Mouse (Mus musculus) intestine, embryonic 15.5 days (tissue): ENCODE data around the gene Mpl. TPM values are rescaled to one million over a fixed set of nuclear protein-coding genes. Genes with fewer than 3 reads are reported as not detected.

Source experiments
- ATAC-seq: fragments of 200-750 bp; cut with Nextera tagmentation; 2 replicates; pipeline ENCODE4 v1.8.0; 2017; ENCODE audit warnings: moderate TSS enrichment, moderate library complexity
- H3K27ac ChIP-seq: fragments of 300-500 bp; sonication (generic); 2 replicates; pipeline ENCODE4 v1.5.1; 2015; ENCODE audit warnings: mild to moderate bottlenecking, inconsistent platforms
- H3K27me3 ChIP-seq: fragments of 300-500 bp; sonication (generic); replicated peaks from 2 replicates; pipeline ENCODE4 v1.6.1; 2015; ENCODE audit warnings: inconsistent platforms
- H3K36me3 ChIP-seq: fragments of 300-500 bp; sonication (generic); 2 replicates; pipeline ENCODE4 v1.6.1; 2015; ENCODE audit warnings: inconsistent platforms
- H3K4me1 ChIP-seq: fragments of 300-500 bp; sonication (generic); replicated peaks from 2 replicates; pipeline ENCODE4 v1.6.1; 2015; ENCODE audit warnings: inconsistent platforms
- H3K4me2 ChIP-seq: fragments of 300-500 bp; sonication (generic); replicated peaks from 2 replicates; pipeline ENCODE4 v1.6.1; 2015; ENCODE audit warnings: mild to moderate bottlenecking, inconsistent platforms
- H3K4me3 ChIP-seq: fragments of 300-500 bp; sonication (generic); replicated peaks from 2 replicates; pipeline ENCODE4 v1.5.1; 2015; ENCODE audit warnings: inconsistent platforms
- H3K9ac ChIP-seq: fragments of 300-500 bp; sonication (generic); 2 replicates; pipeline ENCODE4 v1.6.1; 2015; ENCODE audit warnings: inconsistent platforms
- H3K9me3 ChIP-seq: fragments of 300-500 bp; sonication (generic); 2 replicates; pipeline ENCODE4 v1.6.1; 2016; ENCODE audit warnings: inconsistent platforms
- WGBS: fragments of 180-500 bp; shearing (Covaris S2); methylation state at CpG from one replicate; pipeline ENCODE4 v1.1.7; 2015; 5-methylcytosine and 5-hydroxymethylcytosine counted together
- polyA plus RNA-seq: library from polyadenylated mRNA; unstranded; fragments of >200 nt; fragmentation: Nextera tagmentation; extraction: Ambion mirVana; gene quantifications from 2 replicates; pipeline ENCODE4 v1.2.1, GENCODE M21; 2015

Mpl gene
- polyA plus RNA-seq: 0.30 and 0.31 TPM in 2 replicates

GRCm38 (mm10) chr4:118457345-118457975 is at the start of gene Mpl:
Gene Mpl (minus strand): TSS chr4:118457513.
- 69% methylated on average over 9 of the region's 9 CpGs for WGBS
- Histone ChIP-seq H3K27me3 (no peaks in the 10 kb centered on the region), H3K4me3 (no peak within 1 kb of the TSS), H3K4me1 (no peaks in the 10 kb centered on the region), H3K27ac (no peak within 1 kb of the TSS), H3K9me3 (no peaks in the 10 kb centered on the region), H3K4me2 (no peak within 1 kb of the TSS), H3K9ac (no peak within 1 kb of the TSS), H3K36me3 (no peaks in the 10 kb centered on the region)
- no peak for ATAC-seq

GRCm38 (mm10) chr4:118505551-118505950 is 48.2 kb upstream of the Mpl start:
- Histone ChIP-seq H3K4me3 (no peak overlapping the region), H3K27ac (no peak overlapping the region), H3K27me3 (no peaks in the 10 kb centered on the region), H3K4me1 (0 out of 2 replicates have a peak, but pooled peaks cover 3% of the 10 kb centered on the region), H3K36me3 (no peaks in the 10 kb centered on the region), H3K9me3 (no peaks in the 10 kb centered on the region), H3K9ac (no peak overlapping the region), H3K4me2 (no peak overlapping the region)
- 24% methylated on average over 3 of the region's 3 CpGs for WGBS
- no peak for ATAC-seq

- no peaks in the 10 kb centered on the region for H3K36me3 ChIP-seq
- H3K27ac ChIP-seq: no peak overlapping the region
- H3K9ac ChIP-seq: no peak overlapping the region
- no peak overlapping the region for H3K4me3 ChIP-seq
- no peak overlapping the region for H3K4me2 ChIP-seq
- no peaks in the 10 kb centered on the region for H3K4me1 ChIP-seq
- 68% methylated on average over 9 of the region's 9 CpGs for WGBS
- ATAC-seq: no peak
- H3K27me3 ChIP-seq: no peaks in the 10 kb centered on the region
- no peaks in the 10 kb centered on the region for H3K9me3 ChIP-seq
These were observed 43.5 kb upstream of the Mpl start for GRCm38 (mm10) chr4:118500792-118501191.

- Histone ChIP-seq H3K4me3 (no peak overlapping the region), H3K9me3 (no peaks in the 10 kb centered on the region), H3K36me3 (no peaks in the 10 kb centered on the region), H3K9ac (no peak overlapping the region), H3K27ac (no peak overlapping the region), H3K4me2 (no peak overlapping the region), H3K4me1 (no peaks in the 10 kb centered on the region), H3K27me3 (no peaks in the 10 kb centered on the region)
- ATAC-seq: no peak
- 43% methylated on average over 6 of the region's 6 CpGs for WGBS
These were observed 42.9 kb upstream of the Mpl start for GRCm38 (mm10) chr4:118500171-118500724.

GRCm38 (mm10) chr4:118490461-118490860 is 33.1 kb upstream of the Mpl start:
- Histone ChIP-seq H3K27ac (no peak overlapping the region), H3K4me3 (no peak overlapping the region), H3K36me3 (no peaks in the 10 kb centered on the region), H3K27me3 (no peaks in the 10 kb centered on the region), H3K9ac (no peak overlapping the region), H3K4me2 (no peak overlapping the region), H3K9me3 (no peaks in the 10 kb centered on the region), H3K4me1 (no peaks in the 10 kb centered on the region)
- no peak for ATAC-seq
- 80% methylated on average over 10 of the region's 10 CpGs for WGBS

- Histone ChIP-seq H3K4me3 (no peak within 1 kb of the TSS), H3K27me3 (no peaks in the 10 kb centered on the region), H3K9ac (no peak within 1 kb of the TSS), H3K36me3 (no peaks in the 10 kb centered on the region), H3K27ac (peak within 1 kb of the TSS; percentile 9; the same call in 1 of the 2 replicates), H3K9me3 (no peaks in the 10 kb centered on the region), H3K4me1 (no peaks in the 10 kb centered on the region), H3K4me2 (0 out of 2 replicates have a peak within 1 kb of the TSS, but pooled peaks have one; percentile 0)
- ATAC-seq: peak; percentile 41
- WGBS: 76% methylated on average over 8 of the region's 8 CpGs
These were observed 32.4 kb upstream of the Mpl start, which contains the start of gene Tie1 for GRCm38 (mm10) chr4:118489717-118490132. Gene Tie1 (minus strand): TSS chr4:118490061.

- ATAC-seq: no peak
- WGBS: 60% methylated on average over 15 of the region's 15 CpGs
- H3K27ac ChIP-seq: no peak overlapping the region
- no peak overlapping the region for H3K4me2 ChIP-seq
- H3K27me3 ChIP-seq: no peaks in the 10 kb centered on the region
- no peaks in the 10 kb centered on the region for H3K36me3 ChIP-seq
- no peaks in the 10 kb centered on the region for H3K9me3 ChIP-seq
- no peak overlapping the region for H3K9ac ChIP-seq
- H3K4me3 ChIP-seq: no peak overlapping the region
- no peaks in the 10 kb centered on the region for H3K4me1 ChIP-seq
These were observed 19.6 kb upstream of the Mpl start for GRCm38 (mm10) chr4:118476773-118477530.

GRCm38 (mm10) chr4:118472687-118473086 is 15.4 kb upstream of the Mpl start:
- 83% methylated on average over 11 of the region's 11 CpGs for WGBS
- H3K27ac ChIP-seq: no peak overlapping the region
- peak; percentile 85 for ATAC-seq

GRCm38 (mm10) chr4:118471281-118471680 is 14.0 kb upstream of the Mpl start:
- Histone ChIP-seq H3K4me1 (no peaks in the 10 kb centered on the region), H3K27ac (no peak overlapping the region), H3K4me3 (no peak overlapping the region), H3K9me3 (no peaks in the 10 kb centered on the region), H3K27me3 (no peaks in the 10 kb centered on the region), H3K9ac (no peak overlapping the region), H3K36me3 (no peaks in the 10 kb centered on the region), H3K4me2 (no peak overlapping the region)
- no peak for ATAC-seq
- 79% methylated on average over 6 of the region's 6 CpGs for WGBS

More at GRCm38 (mm10) chr4:118472687-118473086, 15.4 kb upstream of the Mpl start:
- Histone ChIP-seq H3K27me3 (no peaks in the 10 kb centered on the region), H3K36me3 (no peaks in the 10 kb centered on the region), H3K4me3 (no peak overlapping the region), H3K4me1 (no peaks in the 10 kb centered on the region), H3K4me2 (no peak overlapping the region), H3K9ac (no peak overlapping the region), H3K9me3 (no peaks in the 10 kb centered on the region)

GRCm38 (mm10) chr4:118465697-118466163 is 8.4 kb upstream of the Mpl start:
- Histone ChIP-seq H3K4me1 (0 out of 2 replicates have a peak, but pooled peaks cover 3% of the 10 kb centered on the region), H3K27me3 (no peaks in the 10 kb centered on the region), H3K27ac (no peak overlapping the region), H3K36me3 (no peaks in the 10 kb centered on the region), H3K9me3 (no peaks in the 10 kb centered on the region), H3K4me3 (no peak overlapping the region), H3K9ac (no peak overlapping the region), H3K4me2 (no peak overlapping the region; the same call in 1 of the 2 replicates)
- peak; percentile 61 for ATAC-seq
- 26% methylated on average over 11 of the region's 11 CpGs for WGBS

- Histone ChIP-seq H3K9ac (no peak overlapping the region), H3K4me1 (0 out of 2 replicates have a peak, but pooled peaks cover 3% of the 10 kb centered on the region), H3K4me3 (no peak overlapping the region), H3K27ac (no peak overlapping the region), H3K9me3 (no peaks in the 10 kb centered on the region), H3K36me3 (no peaks in the 10 kb centered on the region), H3K4me2 (no peak overlapping the region), H3K27me3 (no peaks in the 10 kb centered on the region)
- WGBS: 92% methylated on average over 3 of the region's 3 CpGs
- ATAC-seq: no peak
These were observed 7.6 kb upstream of the Mpl start for GRCm38 (mm10) chr4:118464956-118465355.

- Histone ChIP-seq H3K4me3 (peak overlapping the region; percentile 40), H3K9ac (peak overlapping the region; percentile 46; the same call in 1 of the 2 replicates), H3K27ac (no peak overlapping the region), H3K27me3 (no peaks in the 10 kb centered on the region), H3K4me1 (peaks cover 15% of the 10 kb centered on the region), H3K36me3 (no peaks in the 10 kb centered on the region), H3K4me2 (peak overlapping the region; percentile 88), H3K9me3 (no peaks in the 10 kb centered on the region)
- peak; percentile 60 for ATAC-seq
- 28% methylated on average over 24 of the region's 24 CpGs for WGBS
These were observed 10.7 kb downstream of the Mpl start for GRCm38 (mm10) chr4:118446415-118447153.
